Mouse (Mus musculus) liver, embryonic 14.5 days (tissue): Measurements from ENCODE around the gene 2310011J03Rik. TPM values are rescaled to one million over a fixed set of nuclear protein-coding genes. Genes with fewer than 3 reads are reported as not detected.

Source experiments
- ATAC-seq: fragments of 200-750 bp; cut with Nextera tagmentation; 2 replicates; pipeline ENCODE4 v1.8.0; 2017; ENCODE audit warnings: moderate number of reproducible peaks, mild to moderate bottlenecking, moderate library complexity; ENCODE audit not compliant: insufficient read depth
- DNase-seq, 3 experiments: peaks; one replicate each; pipeline ENCODE4 v3.0.0-alpha.2; 2012 to 2013; ENCODE audit warnings: low read depth in 3 of 3, low spot score in 3 of 3
- H3K27ac ChIP-seq: fragments of 300-500 bp; sonication (generic); 2 replicates; pipeline ENCODE4 v1.5.1; 2014; ENCODE audit warnings: moderate library complexity, mild to moderate bottlenecking, control low read depth, inconsistent platforms
- H3K27me3 ChIP-seq: fragments of 300-500 bp; sonication (generic); 2 replicates; pipeline ENCODE4 v1.6.1; 2014; ENCODE audit warnings: mild to moderate bottlenecking, low read length, moderate library complexity; ENCODE audit not compliant: control insufficient read depth, insufficient read depth
- H3K36me3 ChIP-seq: fragments of 300-500 bp; sonication (generic); replicated peaks from 2 replicates; pipeline ENCODE4 v1.6.1; 2014; ENCODE audit warnings: low read depth; ENCODE audit not compliant: control insufficient read depth, insufficient read depth
- H3K4me1 ChIP-seq, 2 experiments: fragments of 200-500 bp in 1 of 2; fragments of 300-500 bp in 1 of 2; sonication (generic) in 1 of 2; replicated peaks; 2 replicates each; pipeline ENCODE4 v1.6.1; 2012 to 2014; ENCODE audit warnings: antibody characterized with exemption in 1 of 2, inconsistent platforms in 1 of 2, low read length in 1 of 2; ENCODE audit not compliant: control insufficient read depth in 2 of 2, insufficient read depth in 2 of 2
- H3K4me2 ChIP-seq: fragments of 300-500 bp; sonication (generic); 2 replicates; pipeline ENCODE4 v1.6.1; 2014; ENCODE audit warnings: low read depth, mild to moderate bottlenecking, control low read depth, moderate library complexity
- H3K4me3 ChIP-seq, 2 experiments: fragments of 200-500 bp in 1 of 2; fragments of 300-500 bp in 1 of 2; sonication (generic) in 1 of 2; 2 replicates each; pipeline ENCODE4 v1.5.1; 2012 to 2014; ENCODE audit warnings: low read depth in 2 of 2, low read length in 2 of 2, mild to moderate bottlenecking in 2 of 2, control low read depth in 1 of 2, inconsistent platforms in 1 of 2, moderate library complexity in 1 of 2; ENCODE audit not compliant: insufficient read depth in 1 of 2
- H3K9ac ChIP-seq: fragments of 300-500 bp; sonication (generic); replicated peaks from 2 replicates; pipeline ENCODE4 v1.6.1; 2014; ENCODE audit warnings: mild to moderate bottlenecking, control low read depth, moderate library complexity
- H3K9me3 ChIP-seq: fragments of 300-500 bp; sonication (generic); 2 replicates; pipeline ENCODE4 v1.6.1; 2016; ENCODE audit warnings: low read length, mixed read lengths; ENCODE audit not compliant: control insufficient read depth
- CTCF ChIP-seq: IDR thresholded peaks from 2 replicates; pipeline ENCODE4 v1.5.1; 2016; ENCODE audit warnings: antibody characterized with exemption, low read depth, control low read depth
- EP300 ChIP-seq: IDR thresholded peaks from 2 replicates; pipeline ENCODE4 v1.6.1; 2016; ENCODE audit warnings: antibody characterized with exemption, low read depth
- WGBS: fragments of 180-500 bp; shearing (Covaris S2); extraction: QIAGEN DNeasy Blood & Tissue Kit; methylation state at CpG from one replicate; pipeline ENCODE4 v1.1.7; 2014; ENCODE audit not compliant: insufficient replicate concordance; 5-methylcytosine and 5-hydroxymethylcytosine counted together
- polyA plus RNA-seq, 2 experiments: library from polyadenylated mRNA; depleted of rRNA in 1 of 2; stranded (reverse) in 1 of 2; unstranded in 1 of 2; fragments of >200 nt; fragmentation: Nextera tagmentation in 1 of 2; extraction: Ambion mirVana in 1 of 2; gene quantifications; 2 replicates each; pipeline versions ENCODE4 v1.2.1 to v1.2.3; 2012 to 2014

Gene 2310011J03Rik
- polyA plus RNA-seq, 2 experiments: 24.3 to 29.5 TPM

GRCm38 (mm10) chr10:80339941-80340750, 19.8 kb upstream of the 2310011J03Rik start:
- ATAC-seq: peak; percentile 29; the same call in 1 of the 2 replicates

DNA sequence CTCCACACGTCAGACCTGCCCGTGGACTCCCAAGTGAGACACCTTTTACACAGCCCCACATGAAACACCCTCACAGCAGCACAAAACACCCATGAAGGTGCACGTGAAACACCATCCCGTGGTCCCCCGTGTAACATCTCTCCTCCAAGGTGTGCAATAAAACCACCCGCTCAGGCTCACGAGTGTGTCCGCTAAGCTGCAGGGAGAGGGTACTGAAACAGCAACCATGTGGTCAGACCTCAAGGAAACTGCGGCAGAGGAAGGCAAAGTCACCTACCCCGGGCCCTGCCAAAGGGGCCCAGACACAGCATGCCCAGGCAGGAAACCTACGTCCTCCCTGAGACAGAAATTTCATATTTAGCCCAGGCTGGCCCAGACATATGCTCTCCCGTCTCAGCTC, 15.9 kb upstream of the 2310011J03Rik start:
- 72% methylated on average over 12 of the region's 12 CpGs for WGBS
- Histone ChIP-seq H3K4me2 (no peak overlapping the region), H3K4me1 (peaks cover 29 to 31% of the 10 kb centered on the region in 2 experiments), H3K9ac (no peak overlapping the region), H3K27me3 (peaks cover 9% of the 10 kb centered on the region), H3K27ac (no peak overlapping the region), H3K36me3 (peaks cover 14% of the 10 kb centered on the region), H3K9me3 (no peaks in the 10 kb centered on the region), H3K4me3 (no peak overlapping the region)
- no peak for ATAC-seq
- DNase-seq: no peak
- TF ChIP-seq CTCF: no peak
- TF ChIP-seq EP300: no peak

More at GRCm38 (mm10) chr10:80339941-80340750, 19.8 kb upstream of the 2310011J03Rik start:
- Histone ChIP-seq H3K9me3 (no peaks in the 10 kb centered on the region), H3K27ac (no peak overlapping the region), H3K4me2 (peak overlapping the region; percentile 58), H3K4me3 (no peak overlapping the region), H3K9ac (no peak overlapping the region), H3K4me1 (peaks cover 32 to 34% of the 10 kb centered on the region in 2 experiments), H3K36me3 (peaks cover 14% of the 10 kb centered on the region), H3K27me3 (peaks cover 26% of the 10 kb centered on the region)
- 14% methylated on average over 19 of the region's 19 CpGs for WGBS
- TF ChIP-seq EP300 (no peak), CTCF (peak; percentile 99)
- DNase-seq: peak; percentile 73 to 82 (median 75)

GRCm38 (mm10) chr10:80332525-80332989, 12.2 kb upstream of the 2310011J03Rik start:
- ATAC-seq: no peak
- DNase-seq: no peak
- peak overlapping the region; percentile 91 for H3K4me2 ChIP-seq
- peaks cover 30 to 38% of the 10 kb centered on the region in 2 experiments for H3K4me1 ChIP-seq
- TF ChIP-seq CTCF (no peak), EP300 (no peak)
- peak overlapping the region; percentile 63 for H3K9ac ChIP-seq
- WGBS: 59% methylated on average over 5 of the region's 5 CpGs
- peak overlapping the region; percentile 88 for H3K27ac ChIP-seq
- peak overlapping the region; percentile 3 to 7; a peak in 3 of 4 replicates for H3K4me3 ChIP-seq
- H3K36me3 ChIP-seq: peaks cover 14% of the 10 kb centered on the region
- no peaks in the 10 kb centered on the region for H3K27me3 ChIP-seq
- no peaks in the 10 kb centered on the region for H3K9me3 ChIP-seq

GRCm38 (mm10) chr10:80331636-80332524, 11.5 kb upstream of the 2310011J03Rik start:
- H3K9ac ChIP-seq: peak overlapping the region; percentile 63
- H3K9me3 ChIP-seq: no peaks in the 10 kb centered on the region
- H3K27ac ChIP-seq: peak overlapping the region; percentile 88
- H3K4me3 ChIP-seq: peak overlapping the region; percentile 42 to 66
- peaks cover 14% of the 10 kb centered on the region for H3K36me3 ChIP-seq
- peaks cover 30 to 38% of the 10 kb centered on the region in 2 experiments for H3K4me1 ChIP-seq
- peak; percentile 74 for ATAC-seq
- DNase-seq: peak; percentile 80 to 87 (median 84)
- peak; percentile 70 for TF ChIP-seq EP300
- no peak for TF ChIP-seq CTCF
- H3K4me2 ChIP-seq: peak overlapping the region; percentile 91
- H3K27me3 ChIP-seq: no peaks in the 10 kb centered on the region
- WGBS: 17% methylated on average over 10 of the region's 10 CpGs
